Mouse (Mus musculus) adrenal gland, adult 2 months (tissue): ENCODE results near the gene 2300003K06Rik. TPM values are rescaled to one million over a fixed set of nuclear protein-coding genes. Genes with fewer than 3 reads are reported as not detected.
"Not testable (repeated sequence)": the region's sequence is repeated elsewhere in the genome, so short reads cannot be mapped to it uniquely, and the experiment has no call there.

Source experiments
- DNase-seq: peaks from one replicate; pipeline ENCODE4 v3.0.0; 2021
- long read RNA-seq: library from polyadenylated mRNA; stranded (forward); transcript quantifications from one replicate; pipeline ENCODE4 v2.0.0, GENCODE M21; 2021
- polyA plus RNA-seq: library from polyadenylated mRNA; depleted of rRNA; stranded (reverse); fragments of >200 nt; gene quantifications from 2 replicates; pipeline ENCODE4 v1.2.3, GENCODE M21; 2012; rRNA removed
- total RNA-seq, 2 experiments: library from RNA; stranded (reverse); gene quantifications; 2 replicates each; pipeline ENCODE4 v1.2.3; 2021

2300003K06Rik gene
- not detected for total RNA-seq
- not detected in 2 replicates for polyA plus RNA-seq
- long read RNA-seq = 0 reads

DNA sequence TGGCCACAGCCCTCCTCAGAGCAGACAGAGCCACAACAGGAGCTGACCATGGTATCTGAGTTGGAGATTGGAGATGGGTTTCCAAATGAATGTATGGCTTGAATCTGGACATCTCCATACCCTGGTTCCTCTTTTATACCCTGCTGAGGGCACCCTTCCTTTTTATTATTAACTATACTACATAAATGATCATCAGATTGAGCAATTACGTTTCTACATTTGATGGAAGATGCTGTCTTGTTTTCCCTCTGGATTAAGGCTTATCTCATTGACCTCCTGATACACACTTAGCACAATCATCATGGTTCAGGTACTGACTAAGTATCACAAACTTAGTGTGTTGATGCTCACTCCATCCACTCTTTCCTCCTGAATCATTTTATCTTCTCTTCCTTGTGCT is at the start of gene 2300003K06Rik:
Gene 2300003K06Rik, minus strand, starts transcription at position 101 of the 400 bp plus-strand sequence.
- DNase-seq = no peak

DNA sequence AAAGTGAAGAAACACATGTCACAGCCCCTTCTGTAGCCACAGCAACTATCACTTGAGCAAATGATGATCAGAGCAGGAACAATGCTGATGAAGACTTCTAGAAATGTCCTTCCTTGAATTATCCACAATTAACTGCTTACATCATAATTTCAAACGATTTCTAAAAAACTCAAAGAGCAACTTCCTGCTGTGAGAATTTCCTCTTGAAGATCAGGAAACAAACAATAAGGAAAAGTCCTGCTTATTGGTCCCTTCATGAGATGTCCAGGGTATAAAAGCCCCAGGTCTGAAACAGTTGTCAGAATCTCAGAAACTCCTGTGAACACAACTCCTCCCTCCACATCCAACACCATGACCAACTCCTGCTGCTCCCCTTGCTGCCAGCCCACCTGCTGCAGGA is 41.0 kb upstream of the 2300003K06Rik start, which contains the start of gene Gm11567:
Gene Gm11567, plus strand, starts transcription at position 301 of the 400 bp plus-strand sequence.
- not testable (repeated sequence) for DNase-seq

GRCm38 (mm10) chr11:99873089-99873488 is 35.2 kb upstream of the 2300003K06Rik start, which contains the start of gene Krtap9-1:
Gene Krtap9-1, plus strand, starts transcription at chr11:99873389.
- not testable (repeated sequence) for DNase-seq

DNA sequence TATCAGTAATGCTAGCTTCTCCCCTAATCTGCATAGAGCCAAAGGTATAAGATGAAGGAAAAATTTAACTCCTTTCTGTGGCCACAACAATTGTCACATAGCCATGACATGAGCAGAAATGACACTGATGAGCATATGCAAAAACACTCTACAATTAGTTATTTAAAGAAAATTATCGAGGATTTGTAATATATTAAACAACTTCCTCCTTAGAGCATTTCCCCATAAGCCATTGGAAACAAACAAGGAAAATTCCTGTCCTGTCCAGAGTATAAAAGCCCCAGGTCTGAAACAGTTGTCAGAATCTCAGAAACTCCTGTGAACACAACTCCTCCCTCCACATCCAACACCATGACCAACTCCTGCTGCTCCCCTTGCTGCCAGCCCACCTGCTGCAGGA is 26.3 kb upstream of the 2300003K06Rik start, which contains the start of gene Gm11559:
Gene Gm11559, plus strand, starts transcription at position 301 of the 400 bp plus-strand sequence.
- not testable (repeated sequence) for DNase-seq

- no peak for DNase-seq
Measured at GRCm38 (mm10) chr11:99858761-99859160, 20.9 kb upstream of the 2300003K06Rik start.

- no peak for DNase-seq
Measured at GRCm38 (mm10) chr11:99857617-99858016, 19.8 kb upstream of the 2300003K06Rik start, which contains the start of gene Gm11568. Gene Gm11568, plus strand, starts transcription at chr11:99857917.

GRCm38 (mm10) chr11:99854121-99854520 is 16.3 kb upstream of the 2300003K06Rik start:
- peak; percentile 3 for DNase-seq

GRCm38 (mm10) chr11:99851508-99851907 is 13.6 kb upstream of the 2300003K06Rik start, which contains the start of gene Krtap4-16:
Gene Krtap4-16, minus strand, starts transcription at chr11:99851608.
- no peak for DNase-seq

GRCm38 (mm10) chr11:99846746-99847145 is 8.9 kb upstream of the 2300003K06Rik start:
- DNase-seq = no peak

GRCm38 (mm10) chr11:99842185-99842584 is 4.3 kb upstream of the 2300003K06Rik start:
- DNase-seq = no peak

- not testable (repeated sequence) for DNase-seq
Measured at GRCm38 (mm10) chr11:99815566-99815965, 22.3 kb downstream of the 2300003K06Rik start, which contains the start of gene Gm11564. Gene Gm11564, minus strand, starts transcription at chr11:99815666.

DNA sequence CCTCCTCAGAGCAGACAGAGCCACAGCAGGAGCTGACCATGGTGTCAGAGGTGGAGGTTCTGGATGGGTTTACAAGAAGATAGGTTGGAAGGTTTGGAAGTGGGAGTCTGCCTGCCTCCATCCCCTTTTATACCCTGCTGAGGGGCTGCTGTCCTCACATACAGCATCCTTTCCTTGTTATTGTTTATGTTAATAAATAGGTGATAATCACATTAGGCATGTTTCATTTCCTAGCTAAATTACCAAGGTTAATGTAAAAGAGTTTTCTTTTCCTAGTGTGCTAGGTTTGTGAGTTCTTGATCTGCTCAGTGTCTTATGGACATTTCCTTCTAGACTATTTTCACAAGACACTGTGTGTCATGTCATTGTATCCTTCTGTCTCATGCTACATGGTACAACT is 28.1 kb downstream of the 2300003K06Rik start, which contains the start of gene Krtap4-13:
Gene Krtap4-13, minus strand, starts transcription at position 101 of the 400 bp plus-strand sequence.
- not testable (repeated sequence) for DNase-seq

DNA sequence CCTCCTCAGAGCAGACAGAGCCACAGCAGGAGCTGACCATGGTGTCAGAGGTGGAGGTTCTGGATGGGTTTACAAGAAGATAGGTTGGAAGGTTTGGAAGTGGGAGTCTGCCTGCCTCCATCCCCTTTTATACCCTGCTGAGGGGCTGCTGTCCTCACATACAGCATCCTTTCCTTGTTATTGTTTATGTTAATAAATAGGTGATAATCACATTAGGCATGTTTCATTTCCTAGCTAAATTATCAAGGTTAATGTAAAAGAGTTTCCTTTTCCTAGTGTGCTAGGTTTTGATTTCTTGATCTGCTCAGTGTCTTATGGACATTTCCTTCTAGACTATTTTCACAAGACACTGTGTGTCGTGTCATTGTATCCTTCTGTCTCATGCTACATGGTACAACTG is 33.5 kb downstream of the 2300003K06Rik start, which contains the start of gene Gm11554:
Gene Gm11554, minus strand, starts transcription at position 101 of the 400 bp plus-strand sequence.
- DNase-seq = not testable (repeated sequence)

- not testable (repeated sequence) for DNase-seq
Measured at GRCm38 (mm10) chr11:99798832-99799231, 39.0 kb downstream of the 2300003K06Rik start, which contains the start of gene Gm11569. Gene Gm11569, minus strand, starts transcription at chr11:99798932.

- no peak for DNase-seq
Measured at GRCm38 (mm10) chr11:99793367-99793766, 44.5 kb downstream of the 2300003K06Rik start, which contains the start of gene Gm11596. Gene Gm11596, minus strand, starts transcription at chr11:99793467.

Other genes with a start within 250 kb of the 2300003K06Rik start
Only the 30 nearest of the 38 such genes appear.
- not detected for gene Krtap4-2, start 203.0 kb downstream of the 2300003K06Rik start, total RNA-seq
- gene Krtap4-2, start 203.0 kb downstream of the 2300003K06Rik start, polyA plus RNA-seq = not detected in 2 replicates
- not detected for gene Krtap4-7, start 194.0 kb downstream of the 2300003K06Rik start, total RNA-seq
- not detected in 2 replicates for gene Krtap4-7, start 194.0 kb downstream of the 2300003K06Rik start, polyA plus RNA-seq
- not detected for gene Gm11555, start 187.8 kb downstream of the 2300003K06Rik start, total RNA-seq
- not detected in 2 replicates for gene Gm11555, start 187.8 kb downstream of the 2300003K06Rik start, polyA plus RNA-seq
- gene Gm11563, start 179.1 kb downstream of the 2300003K06Rik start, total RNA-seq = not detected
- not detected in 2 replicates for gene Gm11563, start 179.1 kb downstream of the 2300003K06Rik start, polyA plus RNA-seq
- gene Krtap4-6, start 172.1 kb downstream of the 2300003K06Rik start, total RNA-seq = not detected
- not detected in 2 replicates for gene Krtap4-6, start 172.1 kb downstream of the 2300003K06Rik start, polyA plus RNA-seq
- gene Gm14190, start 147.3 kb downstream of the 2300003K06Rik start, total RNA-seq = not detected
- not detected in 2 replicates for gene Gm14190, start 147.3 kb downstream of the 2300003K06Rik start, polyA plus RNA-seq
- gene Gm14180, start 103.8 kb downstream of the 2300003K06Rik start, total RNA-seq = not detected
- not detected in 2 replicates for gene Gm14180, start 103.8 kb downstream of the 2300003K06Rik start, polyA plus RNA-seq
- gene Gm11595, start 65.2 kb downstream of the 2300003K06Rik start, total RNA-seq = not detected
- gene Gm11595, start 65.2 kb downstream of the 2300003K06Rik start, polyA plus RNA-seq = not detected in 2 replicates
- gene Krtap4-8, start 57.4 kb downstream of the 2300003K06Rik start, total RNA-seq = not detected
- gene Krtap4-8, start 57.4 kb downstream of the 2300003K06Rik start, polyA plus RNA-seq = not detected in 2 replicates
- gene Krtap4-9, start 52.9 kb downstream of the 2300003K06Rik start, total RNA-seq = not detected
- gene Krtap4-9, start 52.9 kb downstream of the 2300003K06Rik start, polyA plus RNA-seq = not detected in 2 replicates
- gene Gm11596, start 44.6 kb downstream of the 2300003K06Rik start, total RNA-seq = not detected
- not detected in 2 replicates for gene Gm11596, start 44.6 kb downstream of the 2300003K06Rik start, polyA plus RNA-seq
- gene Gm11569, start 39.1 kb downstream of the 2300003K06Rik start, total RNA-seq = not detected
- not detected in 2 replicates for gene Gm11569, start 39.1 kb downstream of the 2300003K06Rik start, polyA plus RNA-seq
- gene Gm11554, start 33.6 kb downstream of the 2300003K06Rik start, total RNA-seq = not detected
- gene Gm11554, start 33.6 kb downstream of the 2300003K06Rik start, polyA plus RNA-seq = not detected in 2 replicates
- not detected for gene Krtap4-13, start 28.2 kb downstream of the 2300003K06Rik start, total RNA-seq
- not detected in 2 replicates for gene Krtap4-13, start 28.2 kb downstream of the 2300003K06Rik start, polyA plus RNA-seq
- not detected for gene Gm11564, start 22.4 kb downstream of the 2300003K06Rik start, total RNA-seq
- gene Gm11564, start 22.4 kb downstream of the 2300003K06Rik start, polyA plus RNA-seq = not detected in 2 replicates
- not detected for gene Krtap4-16, start 13.5 kb upstream of the 2300003K06Rik start, total RNA-seq
- gene Krtap4-16, start 13.5 kb upstream of the 2300003K06Rik start, polyA plus RNA-seq = not detected in 2 replicates
- not detected for gene Gm11568, start 19.9 kb upstream of the 2300003K06Rik start, total RNA-seq
- not detected in 2 replicates for gene Gm11568, start 19.9 kb upstream of the 2300003K06Rik start, polyA plus RNA-seq
- not detected for gene Gm11559, start 26.4 kb upstream of the 2300003K06Rik start, total RNA-seq
- not detected in 2 replicates for gene Gm11559, start 26.4 kb upstream of the 2300003K06Rik start, polyA plus RNA-seq
- gene Krtap9-1, start 35.3 kb upstream of the 2300003K06Rik start, total RNA-seq = not detected
- not detected in 2 replicates for gene Krtap9-1, start 35.3 kb upstream of the 2300003K06Rik start, polyA plus RNA-seq
- gene Gm11567, start 41.1 kb upstream of the 2300003K06Rik start, total RNA-seq = not detected
- not detected in 2 replicates for gene Gm11567, start 41.1 kb upstream of the 2300003K06Rik start, polyA plus RNA-seq
- not detected for gene Krtap31-1, start 69.9 kb upstream of the 2300003K06Rik start, total RNA-seq
- gene Krtap31-1, start 69.9 kb upstream of the 2300003K06Rik start, polyA plus RNA-seq = not detected in 2 replicates
- not detected for gene Gm11565, start 76.7 kb upstream of the 2300003K06Rik start, total RNA-seq
- not detected in 2 replicates for gene Gm11565, start 76.7 kb upstream of the 2300003K06Rik start, polyA plus RNA-seq
- gene Krtap31-2, start 98.2 kb upstream of the 2300003K06Rik start, total RNA-seq = not detected
- not detected in 2 replicates for gene Krtap31-2, start 98.2 kb upstream of the 2300003K06Rik start, polyA plus RNA-seq
- gene Krtap9-5, start 110.4 kb upstream of the 2300003K06Rik start, total RNA-seq = not detected
- not detected in 2 replicates for gene Krtap9-5, start 110.4 kb upstream of the 2300003K06Rik start, polyA plus RNA-seq
- not detected for gene Krtap29-1, start 141.0 kb upstream of the 2300003K06Rik start, total RNA-seq
- gene Krtap29-1, start 141.0 kb upstream of the 2300003K06Rik start, polyA plus RNA-seq = not detected in 2 replicates
- gene Krtap16-1, start 148.5 kb upstream of the 2300003K06Rik start, total RNA-seq = not detected
- gene Krtap16-1, start 148.5 kb upstream of the 2300003K06Rik start, polyA plus RNA-seq = not detected in 2 replicates
- not detected for gene Krtap17-1, start 155.9 kb upstream of the 2300003K06Rik start, total RNA-seq
- not detected in 2 replicates for gene Krtap17-1, start 155.9 kb upstream of the 2300003K06Rik start, polyA plus RNA-seq
- not detected for gene Krt33a, start 178.1 kb upstream of the 2300003K06Rik start, total RNA-seq
- gene Krt33a, start 178.1 kb upstream of the 2300003K06Rik start, polyA plus RNA-seq = not detected in 2 replicates
- gene Krt33b, start 191.8 kb upstream of the 2300003K06Rik start, total RNA-seq = not detected
- gene Krt33b, start 191.8 kb upstream of the 2300003K06Rik start, polyA plus RNA-seq = not detected in 2 replicates
- not detected for gene Krt34, start 203.5 kb upstream of the 2300003K06Rik start, total RNA-seq
- gene Krt34, start 203.5 kb upstream of the 2300003K06Rik start, polyA plus RNA-seq = not detected in 2 replicates